Mouse (Mus musculus): Measurements from ENCODE around the gene Cntn4.

- TF ChIP-seq CTCF (IDR thresholded peaks at IDR 0.05; ENCODE audit: borderline replicate concordance, control insufficient read depth, extremely low read depth, insufficient read depth, low read length, poor library complexity) (no peak), POLR2A (IDR thresholded peaks at IDR 0.05; ENCODE audit: control insufficient read depth, extremely low read depth, insufficient read depth, low read length, poor library complexity) (no peak)
Measured at GRCm38 (mm10) chr6:106473871-106474270, 796.4 kb downstream of the Cntn4 start.

Data from thymus, adult 2 months (tissue).